Mouse (Mus musculus) stomach, postnatal 0 days (tissue): ENCODE data around the gene Slc16a10.

ENCODE experiments used
- CTCF ChIP-seq: IDR thresholded peaks from 2 replicates; pipeline ENCODE4 v1.5.1; 2016; ENCODE audit warnings: antibody characterized with exemption, low read depth, mild to moderate bottlenecking, moderate library complexity
- EP300 ChIP-seq: optimal IDR thresholded peaks from 2 replicates; pipeline ENCODE3; 2016; ENCODE audit warnings: antibody characterized with exemption

- TF ChIP-seq CTCF (no peak), EP300 (no peak)
These were observed 84.4 kb downstream of the Slc16a10 start for GRCm38 (mm10) chr10:40057615-40058014.
